Mouse (Mus musculus) limb, embryonic 10.5 days (tissue): ENCODE measurements around the gene 1700049E17Rik2. TPM values are rescaled to one million over a fixed set of nuclear protein-coding genes. Genes with fewer than 3 reads are reported as not detected.
"Not testable (repeated sequence)": the region's sequence is repeated elsewhere in the genome, so short reads cannot be mapped to it uniquely, and the experiment has no call there.

Experiments
- DNase-seq: peaks from one replicate; pipeline ENCODE4 v3.0.0-alpha.2; 2017; ENCODE audit warnings: low spot score
- H3K27ac ChIP-seq: fragments of 300-500 bp; sonication (generic); 2 replicates; pipeline ENCODE4 v1.5.1; 2016; ENCODE audit warnings: mild to moderate bottlenecking
- H3K27me3 ChIP-seq: fragments of 300-500 bp; sonication (generic); 2 replicates; pipeline ENCODE4 v1.6.1; 2016; ENCODE audit warnings: low read depth, mild to moderate bottlenecking; ENCODE audit not compliant: poor library complexity, severe bottlenecking
- H3K36me3 ChIP-seq: fragments of 300-500 bp; sonication (generic); 2 replicates; pipeline ENCODE4 v1.6.1; 2016; ENCODE audit warnings: mild to moderate bottlenecking, moderate library complexity
- H3K4me1 ChIP-seq: fragments of 300-500 bp; sonication (generic); 2 replicates; pipeline ENCODE4 v1.6.1; 2016
- H3K4me3 ChIP-seq: fragments of 300-500 bp; sonication (generic); 2 replicates; pipeline ENCODE4 v1.5.1; 2016; ENCODE audit warnings: mild to moderate bottlenecking, moderate library complexity
- H3K9me3 ChIP-seq: fragments of 300-500 bp; sonication (generic); replicated peaks from 2 replicates; pipeline ENCODE4 v1.6.1; 2016; ENCODE audit warnings: mild to moderate bottlenecking
- WGBS: fragments of 180-500 bp; shearing (Covaris S2); methylation state at CpG from one replicate; pipeline ENCODE4 v1.1.7; 2016; 5-methylcytosine and 5-hydroxymethylcytosine counted together
- polyA plus RNA-seq: library from polyadenylated mRNA; unstranded; fragments of >200 nt; fragmentation: Nextera tagmentation; extraction: Ambion mirVana; gene quantifications from 2 replicates; pipeline ENCODE4 v1.2.1, GENCODE M21; 2016

1700049E17Rik2 gene
- polyA plus RNA-seq = not detected in 2 replicates

- not testable (repeated sequence) for H3K36me3 ChIP-seq, H3K4me1 ChIP-seq
Observed at GRCm38 (mm10) chr14:41572911-41573310, at the start of gene 1700049E17Rik2. Gene 1700049E17Rik2, plus strand, starts transcription at chr14:41573211.

GRCm38 (mm10) chr14:41524695-41525094 is 48.3 kb upstream of the 1700049E17Rik2 start:
- H3K4me3 ChIP-seq = not testable (repeated sequence)

More at GRCm38 (mm10) chr14:41572911-41573310, at the start of gene 1700049E17Rik2:
- H3K9me3 ChIP-seq, H3K4me3 ChIP-seq, H3K27ac ChIP-seq, DNase-seq, H3K27me3 ChIP-seq: not testable (repeated sequence)
- no CpG with 5 or more reads among the region's 1 CpGs for WGBS

GRCm38 (mm10) chr14:41555483-41555882 is 17.5 kb upstream of the 1700049E17Rik2 start, which contains the start of gene Gm7970:
Gene Gm7970, minus strand, starts transcription at chr14:41555583.
- no CpG with 5 or more reads among the region's 2 CpGs for WGBS
- DNase-seq, H3K4me1 ChIP-seq, H3K36me3 ChIP-seq, H3K27me3 ChIP-seq, H3K9me3 ChIP-seq, H3K27ac ChIP-seq, H3K4me3 ChIP-seq: not testable (repeated sequence)

More at GRCm38 (mm10) chr14:41524695-41525094, 48.3 kb upstream of the 1700049E17Rik2 start:
- not testable (repeated sequence) for H3K4me1 ChIP-seq, H3K36me3 ChIP-seq, DNase-seq, H3K9me3 ChIP-seq, H3K27ac ChIP-seq, H3K27me3 ChIP-seq
- WGBS = 89% methylated on average over 1 of the region's 1 CpGs

GRCm38 (mm10) chr14:41586346-41586745 is 13.3 kb downstream of the 1700049E17Rik2 start:
- DNase-seq, H3K27me3 ChIP-seq: not testable (repeated sequence)
- 76% methylated on average over 1 of the region's 1 CpGs for WGBS

GRCm38 (mm10) chr14:41600935-41601334 is 27.9 kb downstream of the 1700049E17Rik2 start:
- H3K27me3 ChIP-seq, H3K4me3 ChIP-seq, H3K4me1 ChIP-seq, H3K27ac ChIP-seq, DNase-seq, H3K36me3 ChIP-seq, H3K9me3 ChIP-seq: not testable (repeated sequence)
- WGBS = 96% methylated on average over 15 of the region's 15 CpGs

More at GRCm38 (mm10) chr14:41586346-41586745, 13.3 kb downstream of the 1700049E17Rik2 start:
- not testable (repeated sequence) for H3K36me3 ChIP-seq, H3K9me3 ChIP-seq, H3K4me3 ChIP-seq, H3K27ac ChIP-seq, H3K4me1 ChIP-seq

GRCm38 (mm10) chr14:41610690-41611089 is 37.7 kb downstream of the 1700049E17Rik2 start:
- 94% methylated on average over 1 of the region's 1 CpGs for whole genome bisulfite sequencing
- H3K4me1 ChIP-seq, DNase-seq, H3K4me3 ChIP-seq, H3K27me3 ChIP-seq, H3K9me3 ChIP-seq, H3K27ac ChIP-seq, H3K36me3 ChIP-seq: not testable (repeated sequence)

- H3K4me1 ChIP-seq, H3K27me3 ChIP-seq, H3K36me3 ChIP-seq, DNase-seq, H3K9me3 ChIP-seq, H3K27ac ChIP-seq, H3K4me3 ChIP-seq: not testable (repeated sequence)
- WGBS = 98% methylated on average over 5 of the region's 5 CpGs
Observed at GRCm38 (mm10) chr14:41622535-41622934, 49.5 kb downstream of the 1700049E17Rik2 start.

- not testable (repeated sequence) for H3K9me3 ChIP-seq, H3K4me3 ChIP-seq, H3K27ac ChIP-seq, H3K36me3 ChIP-seq, DNase-seq, H3K4me1 ChIP-seq, H3K27me3 ChIP-seq
- WGBS = 88% methylated on average over 1 of the region's 2 CpGs
Observed at GRCm38 (mm10) chr14:41624512-41624911, 51.5 kb downstream of the 1700049E17Rik2 start, which contains the start of gene Gm3072. Gene Gm3072, minus strand, starts transcription at chr14:41624612.

- H3K4me3 ChIP-seq = not testable (repeated sequence)
- whole genome bisulfite sequencing = 97% methylated on average over 10 of the region's 11 CpGs
Observed at GRCm38 (mm10) chr14:41630144-41630543, 57.1 kb downstream of the 1700049E17Rik2 start.

More at GRCm38 (mm10) chr14:41630144-41630543, 57.1 kb downstream of the 1700049E17Rik2 start:
- not testable (repeated sequence) for H3K36me3 ChIP-seq, H3K9me3 ChIP-seq, H3K27me3 ChIP-seq, H3K27ac ChIP-seq, H3K4me1 ChIP-seq, DNase-seq

Other genes with a start within 250 kb of the 1700049E17Rik2 start
- not detected in 2 replicates for gene Gm5798, start 224.6 kb upstream of the 1700049E17Rik2 start, polyA plus RNA-seq
- not detected in 2 replicates for gene Gm7945, start 186.8 kb upstream of the 1700049E17Rik2 start, polyA plus RNA-seq
- gene Gm6482, start 164.9 kb upstream of the 1700049E17Rik2 start, polyA plus RNA-seq = not detected in 2 replicates
- gene Gm7954, start 119.7 kb upstream of the 1700049E17Rik2 start, polyA plus RNA-seq = not detected in 2 replicates
- not detected in 2 replicates for gene Gm3486, start 83.7 kb upstream of the 1700049E17Rik2 start, polyA plus RNA-seq
- gene Gm7970, start 17.6 kb upstream of the 1700049E17Rik2 start, polyA plus RNA-seq = not detected in 2 replicates
- gene Gm3072, start 51.4 kb downstream of the 1700049E17Rik2 start, polyA plus RNA-seq = not detected in 2 replicates
- gene Gm3676, start 73.3 kb downstream of the 1700049E17Rik2 start, polyA plus RNA-seq = not detected in 2 replicates
- not detected in 2 replicates for gene Gm8068, start 128.7 kb downstream of the 1700049E17Rik2 start, polyA plus RNA-seq
- gene Gm7929, start 177.4 kb downstream of the 1700049E17Rik2 start, polyA plus RNA-seq = not detected in 2 replicates
- gene Gm47189, start 199.2 kb downstream of the 1700049E17Rik2 start, polyA plus RNA-seq = not detected in 2 replicates